Mouse (Mus musculus): ENCODE measurements around the gene Gm5916. TPM values are rescaled to one million over a fixed set of nuclear protein-coding genes. Genes with fewer than 3 reads are reported as not detected.

The Gm5916 gene
- not detected in 2 replicates for polyA plus RNA-seq (2015; fragmentation: Nextera tagmentation; extraction: Ambion mirVana)

GRCm38 (mm10) chr9:36128679-36129078 is at the start of gene Gm5916:
TSS of gene Gm5916 (minus strand) at chr9:36128779.
- Histone ChIP-seq H3K4me2 (no peak within 1 kb of the TSS), H3K9ac (no peak within 1 kb of the TSS), H3K27me3 (no peaks in the 10 kb centered on the region), H3K27ac (no peak within 1 kb of the TSS), H3K9me3 (replicated peaks) (no peaks in the 10 kb centered on the region), H3K36me3 (no peaks in the 10 kb centered on the region), H3K4me3 (replicated peaks) (no peak within 1 kb of the TSS), H3K4me1 (replicated peaks) (no peaks in the 10 kb centered on the region)
- 48% methylated on average over 1 of the region's 1 CpGs for WGBS (ENCODE audit: insufficient replicate concordance)
- ATAC-seq (ENCODE audit: low read depth) = no peak
- no peak for DNase-seq

Other genes with a start within 250 kb of the Gm5916 start
- gene 9230113P08Rik, start 220.4 kb downstream of the Gm5916 start, polyA plus RNA-seq (2015; fragmentation: Nextera tagmentation; extraction: Ambion mirVana) = not detected in 2 replicates